Mouse (Mus musculus) cerebellum, postnatal 25 days (tissue): ENCODE results near the gene Dchs2.

Experiments
- DNase-seq, 2 experiments: peaks; one replicate each; pipeline ENCODE4 v3.0.0; 2021; ENCODE audit warnings: mixed read lengths in 2 of 2

Gene Dchs2

DNA sequence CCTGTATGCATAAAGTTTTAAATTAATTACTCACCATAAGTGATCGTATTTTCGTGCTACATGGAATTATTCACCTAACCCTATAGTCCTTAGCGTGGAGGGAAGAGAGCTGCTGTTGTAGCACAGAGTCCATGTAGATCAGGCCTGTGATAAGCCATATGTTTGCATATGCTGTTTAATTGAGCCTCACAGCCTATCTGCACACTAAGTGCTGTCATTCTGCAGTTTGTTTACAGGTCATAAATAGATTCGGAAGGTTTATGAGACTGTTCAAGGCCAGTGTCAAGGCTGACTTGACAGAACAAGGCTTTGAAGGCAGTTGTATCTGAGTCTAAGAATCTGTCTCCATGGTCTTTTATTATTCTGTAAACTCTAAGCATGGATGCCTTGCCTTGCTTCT lies 138.3 kb downstream of the Dchs2 start:
- DNase-seq, result no peak

- no peak for DNase-seq
These were observed 142.5 kb downstream of the Dchs2 start for GRCm38 (mm10) chr3:83270228-83270627.

DNA sequence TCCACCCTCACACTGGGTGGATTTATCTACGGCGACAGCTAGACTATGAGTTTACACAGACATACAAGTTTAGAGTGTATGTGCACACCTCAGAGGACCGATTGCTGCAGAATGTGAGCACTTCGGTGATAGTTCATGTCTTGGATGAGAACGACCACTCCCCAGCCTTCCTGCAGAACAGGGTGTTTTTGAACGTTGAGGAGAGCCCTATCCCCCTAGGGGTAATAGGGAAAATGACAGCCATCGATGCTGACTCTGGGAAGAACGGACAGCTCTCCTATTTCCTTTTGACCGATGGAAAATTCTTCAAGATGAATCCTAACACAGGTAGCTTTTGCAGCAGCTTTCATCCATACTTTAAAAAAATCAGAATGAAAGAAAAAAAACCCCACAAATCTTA lies 143.2 kb downstream of the Dchs2 start:
- DNase-seq, result no peak

- DNase-seq, result peak; percentile 62 to 78
These were observed 146.0 kb downstream of the Dchs2 start for GRCm38 (mm10) chr3:83273555-83274244.

DNA sequence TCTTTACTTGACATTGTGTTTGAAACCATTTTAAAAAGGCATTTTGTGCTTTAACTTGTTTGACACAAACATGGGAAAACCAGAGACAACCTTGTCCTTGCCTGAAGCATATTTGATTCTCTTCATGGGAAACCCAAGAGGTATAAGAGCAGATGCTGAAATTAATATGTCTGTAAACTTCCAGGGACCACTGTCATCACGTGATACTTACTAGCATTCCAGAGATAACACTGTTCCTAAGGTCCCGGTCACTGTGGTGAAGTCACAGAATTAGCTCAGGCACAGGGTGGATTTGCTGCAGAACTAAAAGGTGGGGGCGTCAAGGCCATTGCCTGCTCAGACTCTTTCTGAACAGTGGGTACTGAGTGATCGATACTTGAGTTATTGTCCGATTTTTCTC lies 148.0 kb downstream of the Dchs2 start:
- no peak for DNase-seq

- DNase-seq, result no peak
These were observed 156.1 kb downstream of the Dchs2 start for GRCm38 (mm10) chr3:83283882-83284281.

GRCm38 (mm10) chr3:83286975-83287405 lies 159.2 kb downstream of the Dchs2 start:
- DNase-seq, result peak; percentile 24 to 45

GRCm38 (mm10) chr3:83288118-83288840 lies 160.5 kb downstream of the Dchs2 start:
- no peak for DNase-seq

GRCm38 (mm10) chr3:83290482-83290881 lies 162.7 kb downstream of the Dchs2 start:
- DNase-seq, result no peak

GRCm38 (mm10) chr3:83290953-83291352 lies 163.2 kb downstream of the Dchs2 start:
- no peak for DNase-seq

GRCm38 (mm10) chr3:83299783-83300382 lies 172.1 kb downstream of the Dchs2 start:
- DNase-seq, result no peak

DNA sequence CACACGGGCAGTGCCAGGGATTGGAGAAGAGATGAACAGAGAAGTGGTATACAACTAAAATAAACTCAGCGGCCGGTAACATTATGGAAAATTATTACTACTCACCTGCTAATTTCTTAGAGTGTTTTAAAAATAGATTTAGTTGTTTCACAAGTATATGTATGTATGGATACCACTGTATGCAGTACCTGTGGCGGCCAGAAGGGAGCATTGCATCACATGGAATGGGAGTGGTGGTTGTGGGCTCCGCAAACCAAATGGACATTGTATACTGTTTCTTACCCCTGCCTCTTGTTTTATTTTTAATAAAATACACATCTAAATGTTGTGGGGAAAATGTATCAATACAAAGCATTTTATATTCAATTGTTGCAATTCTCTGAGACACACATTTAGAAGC lies 176.1 kb downstream of the Dchs2 start:
- DNase-seq, result no peak

- no peak for DNase-seq
These were observed 218.2 kb downstream of the Dchs2 start for GRCm38 (mm10) chr3:83345928-83346327.

GRCm38 (mm10) chr3:83368500-83369068 lies 240.8 kb downstream of the Dchs2 start:
- DNase-seq, result no peak

DNA sequence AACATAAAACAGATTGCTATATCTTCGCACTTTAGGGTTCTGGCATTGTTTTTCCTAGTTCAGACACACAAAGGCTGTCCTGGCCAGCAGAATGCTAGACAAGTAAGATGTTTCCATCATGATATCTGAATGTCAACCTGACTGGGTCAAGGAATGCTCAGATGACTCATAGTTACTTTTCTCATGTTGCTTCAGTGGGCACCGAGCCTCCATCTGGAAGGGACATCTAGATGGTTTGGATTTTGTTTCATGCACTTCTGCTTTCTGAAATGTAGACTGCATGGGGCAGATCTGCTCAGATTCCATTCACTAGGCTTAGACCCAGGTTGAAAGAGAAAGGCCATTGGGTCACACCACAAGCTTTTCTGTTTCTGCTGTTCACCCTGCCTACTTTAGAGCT lies 242.1 kb downstream of the Dchs2 start:
- DNase-seq, result no peak

GRCm38 (mm10) chr3:83374333-83374732 lies 246.6 kb downstream of the Dchs2 start:
- no peak for DNase-seq

GRCm38 (mm10) chr3:83376834-83377233 lies 249.1 kb downstream of the Dchs2 start:
- no peak for DNase-seq
